Mouse (Mus musculus) C2C12 (cell line): Measurements from ENCODE around the gene Srd5a2. TPM values are rescaled to one million over a fixed set of nuclear protein-coding genes. Genes with fewer than 3 reads are reported as not detected.

ENCODE experiments used
- H3K27me3 ChIP-seq: one replicate; pipeline ENCODE4 v1.6.1; 2011; ENCODE audit not compliant: control insufficient read depth, insufficient read depth, insufficient read length
- H3K36me3 ChIP-seq: one replicate; pipeline ENCODE4 v1.6.1; 2011; ENCODE audit not compliant: control insufficient read depth, insufficient read depth
- H3K4me3 ChIP-seq: one replicate; pipeline ENCODE4 v1.5.1; 2011; ENCODE audit warnings: mild to moderate bottlenecking, control low read depth; ENCODE audit not compliant: poor library complexity, insufficient read depth, severe bottlenecking
- H3K79me2 ChIP-seq: one replicate; pipeline ENCODE4 v1.6.1; 2011; ENCODE audit not compliant: control insufficient read depth, insufficient read depth
- H3K79me3 ChIP-seq: one replicate; pipeline ENCODE4 v1.6.1; 2011; ENCODE audit warnings: low read depth, control low read depth
- H3ac ChIP-seq: one replicate; pipeline ENCODE3; 2011; ENCODE audit warnings: low read depth; ENCODE audit not compliant: control insufficient read depth, insufficient read length
- CEBPB ChIP-seq: IDR thresholded peaks from one replicate; pipeline ENCODE4 v1.6.1; 2011; ENCODE audit warnings: low read depth, mild to moderate bottlenecking, control low read depth, moderate library complexity
- CTCF ChIP-seq: IDR thresholded peaks from one replicate; pipeline ENCODE4 v1.5.1; 2011; ENCODE audit not compliant: control insufficient read depth, insufficient read depth, insufficient read length
- FOSL1 ChIP-seq: IDR thresholded peaks from one replicate; pipeline ENCODE4 v1.8.0; 2011; ENCODE audit warnings: mild to moderate bottlenecking, low read length; ENCODE audit not compliant: poor library complexity, insufficient read depth, severe bottlenecking
- MAX ChIP-seq: IDR thresholded peaks from one replicate; pipeline ENCODE4 v1.6.1; 2011; ENCODE audit warnings: mild to moderate bottlenecking, control low read depth
- MYOD1 ChIP-seq: IDR thresholded peaks from one replicate; pipeline ENCODE4 v1.6.1; 2011; ENCODE audit warnings: low read depth; ENCODE audit not compliant: control insufficient read depth, insufficient read length
- MYOG ChIP-seq: IDR thresholded peaks from one replicate; pipeline ENCODE4 v1.6.1; 2011; ENCODE audit not compliant: control insufficient read depth, insufficient read length; ENCODE audit errors: extremely low read depth
- USF1 ChIP-seq: IDR thresholded peaks from one replicate; pipeline ENCODE4 v1.6.1; 2011; ENCODE audit warnings: low read depth, mild to moderate bottlenecking, control low read depth, moderate library complexity
- polyA plus RNA-seq: library from polyadenylated mRNA; unstranded; fragments of >200 nt; fragmentation: generic; extraction: Trizol; gene quantifications from one replicate; pipeline ENCODE4 v1.2.1, GENCODE M21; 2012; ENCODE audit warnings: missing spikeins

Srd5a2 gene
- polyA plus RNA-seq, 1 experiment: not detected

DNA sequence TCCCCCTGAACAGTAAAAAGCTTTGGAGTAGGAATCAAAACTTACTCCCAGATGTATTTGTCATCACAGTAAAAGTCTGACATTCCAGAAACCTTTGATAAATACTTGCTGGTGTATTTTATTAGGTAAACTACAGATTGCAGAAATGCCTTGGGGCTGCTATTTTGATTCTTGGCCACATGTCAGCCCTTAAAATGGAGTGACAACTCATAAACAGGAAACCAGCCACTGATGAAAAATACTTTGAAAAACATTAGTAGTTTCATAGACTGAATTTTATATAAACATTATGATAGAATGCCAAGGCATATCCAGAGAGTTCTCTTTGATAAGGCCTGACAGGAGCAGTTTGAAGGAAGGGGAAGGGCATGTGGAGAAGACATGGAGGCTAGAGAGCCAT lies 71.7 kb downstream of the Srd5a2 start:
- Histone ChIP-seq H3ac (no peak overlapping the region), H3K79me2 (no peaks in the 10 kb centered on the region), H3K4me3 (no peak overlapping the region), H3K27me3 (no peaks in the 10 kb centered on the region), H3K79me3 (no peaks in the 10 kb centered on the region), H3K36me3 (no peaks in the 10 kb centered on the region)
- TF ChIP-seq CTCF: no peak
- TF ChIP-seq FOSL1: no peak
- TF ChIP-seq CEBPB: no peak
- no peak for TF ChIP-seq USF1
- TF ChIP-seq MYOG: no peak
- TF ChIP-seq MYOD1: no peak
- TF ChIP-seq MAX: no peak

DNA sequence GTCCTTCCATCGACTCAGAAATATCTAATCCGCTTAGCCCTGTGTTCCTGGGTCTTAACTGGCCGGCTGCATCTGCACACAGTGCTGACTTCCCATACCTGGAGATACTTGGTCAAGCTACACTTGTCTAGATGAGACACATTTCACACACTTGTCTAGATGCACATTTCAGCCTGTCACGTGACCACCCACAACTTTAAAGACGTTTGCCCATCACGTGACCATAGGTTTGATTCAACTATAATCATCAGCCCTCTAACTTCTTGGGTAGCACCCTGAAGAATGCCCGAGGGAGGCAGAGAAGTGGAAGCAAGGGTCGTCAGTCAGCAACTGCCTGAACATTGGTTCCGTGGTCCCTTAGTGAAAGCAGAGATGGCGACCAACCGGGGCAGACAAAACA lies 75.1 kb downstream of the Srd5a2 start:
- no peaks in the 10 kb centered on the region for H3K36me3 ChIP-seq
- H3K79me3 ChIP-seq: no peaks in the 10 kb centered on the region
- no peaks in the 10 kb centered on the region for H3K27me3 ChIP-seq
- H3K79me2 ChIP-seq: no peaks in the 10 kb centered on the region
- no peak for TF ChIP-seq MAX
- no peak for TF ChIP-seq FOSL1
- TF ChIP-seq MYOG: no peak
- no peak for TF ChIP-seq MYOD1
- TF ChIP-seq CTCF: no peak
- TF ChIP-seq USF1: no peak
- TF ChIP-seq CEBPB: no peak
- no peak overlapping the region for H3ac ChIP-seq
- no peak overlapping the region for H3K4me3 ChIP-seq

DNA sequence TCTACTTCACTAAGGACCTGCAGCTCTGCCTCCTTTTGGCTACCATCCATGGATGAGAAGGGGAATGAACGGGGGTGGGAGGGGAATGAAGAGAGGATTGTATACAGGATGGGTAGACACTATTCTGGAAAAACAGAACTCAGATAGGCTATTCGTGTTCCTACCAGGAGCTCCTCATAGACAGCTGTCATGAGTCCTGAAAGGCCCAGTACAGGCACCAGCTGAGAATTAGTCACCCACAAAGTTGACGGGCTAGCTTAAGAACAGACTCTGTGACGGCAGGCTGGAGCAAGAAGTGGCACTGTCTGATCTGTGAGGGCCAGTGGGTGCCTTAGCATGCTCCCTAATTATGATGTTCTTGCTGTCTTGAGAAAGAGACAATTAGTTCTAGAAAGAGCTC lies 76.4 kb downstream of the Srd5a2 start:
- Histone ChIP-seq H3K4me3 (no peak overlapping the region), H3K36me3 (no peaks in the 10 kb centered on the region), H3K27me3 (no peaks in the 10 kb centered on the region), H3K79me2 (no peaks in the 10 kb centered on the region), H3ac (no peak overlapping the region), H3K79me3 (no peaks in the 10 kb centered on the region)
- no peak for TF ChIP-seq MAX
- peak; percentile 27 for TF ChIP-seq MYOD1

- no peak overlapping the region for H3K4me3 ChIP-seq
- H3K27me3 ChIP-seq: no peaks in the 10 kb centered on the region
- H3K79me2 ChIP-seq: no peaks in the 10 kb centered on the region
- no peaks in the 10 kb centered on the region for H3K79me3 ChIP-seq
- peak overlapping the region; percentile 20 for H3ac ChIP-seq
- TF ChIP-seq FOSL1 (no peak), USF1 (no peak), MYOG (no peak), CEBPB (no peak), MAX (no peak), CTCF (no peak), MYOD1 (no peak)
- H3K36me3 ChIP-seq: no peaks in the 10 kb centered on the region
Measured at GRCm38 (mm10) chr17:73970361-73971027, 77.2 kb downstream of the Srd5a2 start.

Other genes starting within 250 kb of the Srd5a2 start
- gene Ehd3, start 243.8 kb downstream of the Srd5a2 start, polyA plus RNA-seq: 5.6 TPM
- gene Xdh, start 97.7 kb downstream of the Srd5a2 start, polyA plus RNA-seq: 0.33 TPM
- gene Memo1, start 247.6 kb upstream of the Srd5a2 start, polyA plus RNA-seq: 63.5 TPM